12 mouse cellular contexts compared by ENCODE assay signal in the genomic region with DNA sequence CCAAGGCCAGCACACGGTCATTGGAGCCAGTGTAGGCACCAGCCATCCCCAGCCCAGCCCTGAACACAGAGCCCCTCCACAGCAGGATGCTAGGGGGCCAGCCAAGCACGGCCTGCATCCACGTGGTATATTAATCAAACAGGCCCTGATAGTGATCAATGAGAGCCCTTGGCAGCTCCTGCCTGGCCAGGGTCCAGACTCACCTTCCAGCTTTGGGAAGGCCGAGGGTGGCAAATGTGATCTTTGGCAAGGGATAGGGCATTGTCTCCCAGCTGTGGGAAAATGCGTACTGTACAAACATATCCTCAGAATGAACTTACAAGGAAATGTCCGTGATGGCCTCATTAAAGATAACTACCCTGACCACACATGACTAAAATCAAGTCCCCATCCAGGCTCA. TPM values are rescaled to one million over a fixed set of nuclear protein-coding genes. Genes with fewer than 3 reads are reported as not detected.
DNase-seq lines count a peak whose midpoint lies in the region; ATAC-seq and TF ChIP-seq lines count a peak whose summit lies in the region.
"Had no signal": no experiment of that assay in that cellular context is flagged by ENCODE, and none has a peak within 500 bp of the region (broad histone marks: within the 10 kb centered on the region; RNA-seq: fewer than 3 reads in every experiment).

No protein-coding gene starts in this region.

- ATAC-seq in liver, embryonic 11.5 days (replicated peaks; ENCODE audit: low FRiP score) = no peak
- ATAC-seq in CD4-positive, CD25-positive, alpha-beta regulatory T cell, adult 4 months = no peak
- ATAC-seq: intestine, embryonic 16.5 days had no signal

- TF ChIP-seq POLR2A in liver, adult 2 months (IDR thresholded peaks at IDR 0.05; ENCODE audit: extremely low read depth, insufficient read depth, low read length) = no peak
- no peak for TF ChIP-seq POLR2A in kidney, adult 2 months (IDR thresholded peaks at IDR 0.05; ENCODE audit: low read depth, low read length)

- H3K27ac ChIP-seq in liver, adult 2 months (replicated peaks; ENCODE audit: insufficient read depth, low read depth, low read length) = no peak overlapping the region
- no peak overlapping the region for H3K27ac ChIP-seq in liver, embryonic 11.5 days (ENCODE audit: low read depth, low read length)
- H3K27ac ChIP-seq in kidney, adult 2 months (ENCODE audit: insufficient read depth, low read depth, low read length) = peak overlapping the region; percentile 60

- H3K36me3 ChIP-seq in liver, adult 2 months (ENCODE audit: control insufficient read depth, insufficient read depth, low read length) = no peaks in the 10 kb centered on the region
- H3K36me3 ChIP-seq in liver, embryonic 11.5 days (ENCODE audit: control insufficient read depth, insufficient read depth, low read length) = no peaks in the 10 kb centered on the region
- no peaks in the 10 kb centered on the region for H3K36me3 ChIP-seq in kidney, adult 2 months (ENCODE audit: control insufficient read depth, insufficient read depth, low read length)

- no peaks in the 10 kb centered on the region for H3K9me3 ChIP-seq in liver, embryonic 11.5 days (ENCODE audit: control insufficient read depth, low read length)

- no peak overlapping the region for H3K4me2 ChIP-seq in liver, embryonic 11.5 days
- H3K4me2 ChIP-seq: lung, embryonic 14.5 days had no signal

- H3K27me3 ChIP-seq in liver, adult 2 months (ENCODE audit: control insufficient read depth, insufficient read depth, low read length) = no peaks in the 10 kb centered on the region
- H3K27me3 ChIP-seq in liver, embryonic 11.5 days (replicated peaks; ENCODE audit: control insufficient read depth, insufficient read depth, low read length) = no peaks in the 10 kb centered on the region
- no peaks in the 10 kb centered on the region for H3K27me3 ChIP-seq in kidney, adult 2 months (replicated peaks; ENCODE audit: control insufficient read depth, insufficient read depth, low read length)

- no peaks in the 10 kb centered on the region for H3K79me2 ChIP-seq in liver, adult 2 months (ENCODE audit: control insufficient read depth, insufficient read depth, low read length)

- no peak overlapping the region for H3K9ac ChIP-seq in liver, adult 2 months (ENCODE audit: low read depth, low read length)
- no peak overlapping the region for H3K9ac ChIP-seq in liver, embryonic 11.5 days (ENCODE audit: low read depth, low read length)
- H3K9ac ChIP-seq: lung, embryonic 14.5 days had no signal

- no peak overlapping the region for H3K4me3 ChIP-seq in liver, adult 2 months (ENCODE audit: insufficient read depth, low read depth, low read length)
- no peak overlapping the region for H3K4me3 ChIP-seq in liver, embryonic 11.5 days (ENCODE audit: low read depth, low read length)
- H3K4me3 ChIP-seq in kidney, adult 2 months (ENCODE audit: insufficient read depth, low read depth, low read length) = no peak overlapping the region

- no peak for TF ChIP-seq CTCF in liver, adult 2 months (IDR thresholded peaks at IDR 0.05; ENCODE audit: low read depth, low read length)
- TF ChIP-seq CTCF in kidney, adult 2 months (conservative IDR thresholded peaks at IDR 0.05; ENCODE audit: insufficient read depth, insufficient read length, low read depth, low read length) = no peak

- no peaks in the 10 kb centered on the region for H3K4me1 ChIP-seq in liver, adult 2 months (ENCODE audit: control insufficient read depth, insufficient read depth, low read length)
- H3K4me1 ChIP-seq in liver, embryonic 11.5 days (replicated peaks; ENCODE audit: control insufficient read depth, insufficient read depth, low read length) = no peaks in the 10 kb centered on the region
- H3K4me1 ChIP-seq in kidney, adult 2 months (ENCODE audit: control insufficient read depth, insufficient read depth, low read length) = peaks cover 53% of the 10 kb centered on the region

- 20% methylated on average over 6 of the region's 6 CpGs for WGBS in liver, adult 2 months
- WGBS in liver, embryonic 11.5 days = 58% methylated on average over 6 of the region's 6 CpGs
- WGBS in kidney, adult 2 months = 33% methylated on average over 6 of the region's 6 CpGs

- DNase-seq in cerebellum, adult 9-10 months = peak; percentile 50
- no peak for DNase-seq in cerebellum, adult 8-10 months
- DNase-seq in liver, adult 2 months (ENCODE audit: extremely low read depth, low read depth, low spot score) = peak; percentile 58
- DNase-seq in liver, embryonic 11.5 days (ENCODE audit: low spot score) = no peak
- DNase-seq in kidney, adult 2 months = peak; percentile 69
- DNase-seq in lung, postnatal 10 days = peak; percentile 60
- DNase-seq in frontal cortex, postnatal 36 days (ENCODE audit: low spot score in 2 of 2) = no peak
- DNase-seq: adrenal gland, postnatal 36 days; B cell, adult 2 months had no signal

RNA-seq across cellular contexts. Expression of a gene that starts 31.2 kb away (rescaled TPM):
- 0.13 TPM in 1 of 2 replicates, not detected in the other for total RNA-seq in liver, adult 2 months (2014; rRNA removed)
- polyA plus RNA-seq in liver, adult 2 months (2012; rRNA removed) = 0.13 TPM in 1 of 2 replicates, not detected in the other
- 0.29 and 0.67 TPM in 2 replicates for polyA plus RNA-seq in liver, embryonic 11.5 days (2014; fragmentation: Nextera tagmentation; extraction: Ambion mirVana)
- 0.42 and 0.88 TPM in 2 replicates for polyA plus RNA-seq in kidney, adult 2 months (2012; rRNA removed)
- not detected for polyA plus RNA-seq in CD4-positive, CD25-positive, alpha-beta regulatory T cell, adult 4 months (2017; shearing (Covaris generic))

RNA-seq across cellular contexts. Expression of a gene that starts 44.7 kb away (rescaled TPM):
- 1.9 and 2.9 TPM in 2 replicates for total RNA-seq in liver, adult 2 months (2014; rRNA removed)
- polyA plus RNA-seq in liver, adult 2 months (2012; rRNA removed) = 2.6 and 5.0 TPM in 2 replicates
- 2.3 and 2.4 TPM in 2 replicates for polyA plus RNA-seq in liver, embryonic 11.5 days (2014; fragmentation: Nextera tagmentation; extraction: Ambion mirVana)
- polyA plus RNA-seq in kidney, adult 2 months (2012; rRNA removed) = 9.5 and 11.7 TPM in 2 replicates
- polyA plus RNA-seq in CD4-positive, CD25-positive, alpha-beta regulatory T cell, adult 4 months (2017; shearing (Covaris generic)) = 10 to 100 TPM in 1 of 2 experiments, 1 to 10 TPM in 1; 6.1 to 13.6 TPM

Comparison
In these comparisons a context has a peak if more than half of its experiments do, and no peak if none do; other contexts are left out.
1. DNase-seq: peak in cerebellum, adult 9-10 months (single experiment), liver, adult 2 months (single experiment), kidney, adult 2 months (single experiment) and lung, postnatal 10 days (single experiment); none in cerebellum, adult 8-10 months (single experiment), liver, embryonic 11.5 days (single experiment) and frontal cortex, postnatal 36 days (0 of 2).